Mouse (Mus musculus): ENCODE measurements around the gene Xbp1. TPM values are rescaled to one million over a fixed set of nuclear protein-coding genes. Genes with fewer than 3 reads are reported as not detected.
A peak's percentile ranks its signal among the peaks of the same experiment; 100 is the strongest.

Xbp1 gene
- total and polyA plus RNA-seq, 3 experiments, result 46.3 to 80.4 (median 73.3) TPM

DNA sequence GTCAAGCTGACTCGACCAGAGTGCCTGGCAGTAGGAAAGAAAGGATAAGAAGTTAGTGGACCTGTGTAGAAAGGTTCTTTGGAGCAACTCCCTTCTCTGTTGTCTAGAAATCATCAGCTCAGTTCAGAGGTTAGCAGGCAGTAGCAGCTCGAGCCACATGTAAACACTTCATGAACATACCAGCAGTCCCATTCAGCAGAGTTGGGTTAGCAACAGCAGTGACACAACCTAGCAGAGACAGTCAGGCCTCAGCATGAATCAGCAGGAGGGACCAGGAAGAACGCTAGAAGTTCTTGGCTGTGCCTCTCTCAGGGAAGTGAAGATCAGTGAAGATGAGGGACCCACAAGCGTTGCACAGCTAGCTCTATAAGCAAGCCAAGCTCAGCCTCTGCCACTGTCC lies 25.0 kb downstream of the Xbp1 start:
- DNase-seq, result no peak
- peaks cover 6% of the 10 kb centered on the region for H3K36me3 ChIP-seq (ENCODE audit: control insufficient read depth, insufficient read depth, low read length)
- H3K27ac ChIP-seq, result no peak overlapping the region
- WGBS, result 65% methylated on average over 4 of the region's 4 CpGs
- no peak overlapping the region for H3K9ac ChIP-seq (ENCODE audit: low read depth, low read length)
- TF ChIP-seq EP300 (IDR thresholded peaks at IDR 0.05; ENCODE audit: insufficient read depth, low read depth, low read length), result no peak
- TF ChIP-seq POLR2A (IDR thresholded peaks at IDR 0.05; ENCODE audit: insufficient read depth, low read depth, low read length), result no peak
- TF ChIP-seq CTCF (IDR thresholded peaks at IDR 0.05), result no peak
- intact Hi-C loops (cut with DNase I), result loop anchor here (10.0 kb wide), 1 partner anchor 339 kb away; no protein-coding TSS in a partner anchor
- peaks cover under 1% of the 10 kb centered on the region; the same call in 1 of the 2 replicates for H3K4me1 ChIP-seq (ENCODE audit: control insufficient read depth, insufficient read depth, low read length)
- no peak overlapping the region for H3K4me3 ChIP-seq
- no peaks in the 10 kb centered on the region for H3K27me3 ChIP-seq (ENCODE audit: control insufficient read depth, insufficient read depth, low read length)
- 0 out of 2 replicates have a peak, but pooled peaks cover 1% of the 10 kb centered on the region for H3K79me2 ChIP-seq (replicated peaks; ENCODE audit: control insufficient read depth, insufficient read depth, low read length)

DNA sequence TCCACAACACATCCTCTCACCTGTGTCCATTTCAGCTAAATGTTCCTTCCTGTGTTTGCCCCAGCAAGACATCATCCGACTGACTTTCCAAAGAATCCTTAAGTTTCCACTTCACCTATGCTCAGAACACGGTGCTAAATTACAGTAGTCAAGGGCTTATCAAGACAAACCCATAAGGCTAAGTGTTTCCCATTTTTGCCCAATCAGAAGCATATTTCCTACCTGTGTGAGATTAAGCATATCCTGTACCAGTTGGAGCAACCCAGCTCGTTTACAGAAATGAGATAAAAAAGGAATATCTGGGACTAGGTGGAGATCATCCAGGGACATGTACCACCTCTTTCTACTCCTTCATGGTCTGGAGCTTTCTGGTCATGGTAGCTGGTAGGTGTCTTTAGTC lies 26.2 kb downstream of the Xbp1 start:
- Histone ChIP-seq H3K27me3 (ENCODE audit: control insufficient read depth, insufficient read depth, low read length) (no peaks in the 10 kb centered on the region), H3K4me1 (ENCODE audit: control insufficient read depth, insufficient read depth, low read length) (no peaks in the 10 kb centered on the region), H3K9ac (ENCODE audit: low read depth, low read length) (no peak overlapping the region), H3K36me3 (ENCODE audit: control insufficient read depth, insufficient read depth, low read length) (no peaks in the 10 kb centered on the region), H3K27ac (no peak overlapping the region), H3K4me3 (no peak overlapping the region), H3K79me2 (replicated peaks; ENCODE audit: control insufficient read depth, insufficient read depth, low read length) (no peaks in the 10 kb centered on the region)
- 67% methylated on average over 3 of the region's 3 CpGs for WGBS
- intact Hi-C loops (cut with DNase I), result loop anchor here (10.0 kb wide), 1 partner anchor 338 kb away; no protein-coding TSS in a partner anchor
- no peak for DNase-seq
- no peak for TF ChIP-seq POLR2A (IDR thresholded peaks at IDR 0.05; ENCODE audit: insufficient read depth, low read depth, low read length)
- TF ChIP-seq CTCF (IDR thresholded peaks at IDR 0.05), result no peak
- TF ChIP-seq EP300 (IDR thresholded peaks at IDR 0.05; ENCODE audit: insufficient read depth, low read depth, low read length), result no peak

DNA sequence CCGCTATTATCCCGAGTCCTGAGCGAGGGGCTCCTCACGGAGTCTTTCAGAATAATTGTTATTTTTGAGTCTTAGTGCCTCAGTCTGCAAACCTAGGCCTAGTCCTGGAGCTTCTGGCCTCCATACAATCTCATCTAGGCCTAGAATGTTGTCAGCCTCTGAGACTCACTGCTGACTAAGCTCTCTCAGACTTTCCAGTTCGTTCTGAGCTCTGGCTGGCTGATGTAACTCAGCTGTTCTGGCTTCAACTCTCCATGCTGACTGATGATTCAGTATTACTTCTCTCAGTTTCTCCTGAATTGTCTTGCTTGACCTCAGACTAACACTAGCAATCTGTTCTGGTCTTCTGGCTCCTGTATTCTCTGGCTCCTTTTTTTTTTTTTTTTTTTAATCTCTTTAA lies 31.0 kb downstream of the Xbp1 start:
- no peak for DNase-seq
- no peaks in the 10 kb centered on the region for H3K27me3 ChIP-seq (ENCODE audit: control insufficient read depth, insufficient read depth, low read length)
- no peaks in the 10 kb centered on the region for H3K79me2 ChIP-seq (replicated peaks; ENCODE audit: control insufficient read depth, insufficient read depth, low read length)
- TF ChIP-seq EP300 (IDR thresholded peaks at IDR 0.05; ENCODE audit: insufficient read depth, low read depth, low read length) (no peak), CTCF (IDR thresholded peaks at IDR 0.05) (no peak), POLR2A (IDR thresholded peaks at IDR 0.05; ENCODE audit: insufficient read depth, low read depth, low read length) (no peak)
- intact Hi-C loops (cut with DNase I), result no loop called here
- no peaks in the 10 kb centered on the region for H3K4me1 ChIP-seq (ENCODE audit: control insufficient read depth, insufficient read depth, low read length)
- H3K9ac ChIP-seq (ENCODE audit: low read depth, low read length), result no peak overlapping the region
- no peak overlapping the region for H3K27ac ChIP-seq
- no peaks in the 10 kb centered on the region for H3K36me3 ChIP-seq (ENCODE audit: control insufficient read depth, insufficient read depth, low read length)
- H3K4me3 ChIP-seq, result no peak overlapping the region
- WGBS, result 87% methylated on average over 5 of the region's 5 CpGs

DNA sequence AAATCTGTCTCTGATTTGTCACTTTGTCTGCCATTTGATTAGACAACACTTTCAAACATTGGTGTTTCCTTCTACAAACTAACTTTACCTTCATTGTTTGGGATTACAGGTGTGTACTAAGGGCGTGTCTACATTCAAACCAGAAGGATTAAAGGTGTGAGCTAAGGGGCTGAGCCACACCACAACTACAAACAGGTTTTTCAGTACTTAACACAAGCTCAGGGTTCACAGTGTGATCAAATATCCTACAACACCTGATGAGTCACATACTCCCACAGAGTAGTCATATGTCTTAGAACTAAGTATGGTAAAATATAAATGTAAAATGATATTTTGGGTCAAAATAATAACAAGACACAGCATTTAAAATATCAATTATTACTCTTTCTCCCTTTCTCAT lies 31.5 kb downstream of the Xbp1 start:
- whole genome bisulfite sequencing, result 76% methylated on average over 1 of the region's 1 CpGs

DNA sequence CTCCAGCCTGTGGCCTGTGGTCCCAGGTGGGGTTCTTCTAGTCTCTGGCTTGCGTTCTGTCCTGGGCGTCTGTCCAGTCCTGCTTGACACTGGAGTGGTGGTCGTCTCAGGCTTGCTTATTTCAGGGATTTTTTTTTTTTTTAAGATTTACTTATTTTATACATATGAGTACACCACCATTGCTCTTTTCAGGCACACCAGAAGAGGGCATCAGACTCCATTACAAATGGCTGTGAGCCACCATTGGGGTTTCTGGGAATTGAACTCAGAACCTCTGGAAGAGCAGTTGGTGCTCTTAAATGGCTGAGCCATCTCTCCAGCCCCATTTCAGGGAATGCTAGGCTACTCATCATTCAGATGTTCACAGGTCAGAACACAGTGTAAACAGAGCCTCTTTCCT lies 39.8 kb downstream of the Xbp1 start:
- intact Hi-C loops (cut with DNase I), result loop anchor here (5.0 kb wide), 1 partner anchor 67 kb away; no protein-coding TSS in a partner anchor
- Histone ChIP-seq H3K27me3 (ENCODE audit: control insufficient read depth, insufficient read depth, low read length) (no peaks in the 10 kb centered on the region), H3K4me1 (ENCODE audit: control insufficient read depth, insufficient read depth, low read length) (no peaks in the 10 kb centered on the region), H3K9ac (ENCODE audit: low read depth, low read length) (no peak overlapping the region), H3K36me3 (ENCODE audit: control insufficient read depth, insufficient read depth, low read length) (no peaks in the 10 kb centered on the region), H3K27ac (no peak overlapping the region), H3K79me2 (replicated peaks; ENCODE audit: control insufficient read depth, insufficient read depth, low read length) (no peaks in the 10 kb centered on the region), H3K4me3 (no peak overlapping the region)
- 71% methylated on average over 3 of the region's 3 CpGs for WGBS
- DNase-seq, result no peak
- TF ChIP-seq EP300 (IDR thresholded peaks at IDR 0.05; ENCODE audit: insufficient read depth, low read depth, low read length) (no peak), POLR2A (IDR thresholded peaks at IDR 0.05; ENCODE audit: insufficient read depth, low read depth, low read length) (no peak), CTCF (IDR thresholded peaks at IDR 0.05) (0 out of 2 replicates have a peak, but pooled peaks have one; percentile 18)

More for the DNA sequence above, 31.5 kb downstream of the Xbp1 start:
- no peak for DNase-seq
- intact Hi-C loops (cut with DNase I), result no loop called here
- Histone ChIP-seq H3K9ac (ENCODE audit: low read depth, low read length) (no peak overlapping the region), H3K36me3 (ENCODE audit: control insufficient read depth, insufficient read depth, low read length) (no peaks in the 10 kb centered on the region), H3K4me3 (no peak overlapping the region), H3K27me3 (ENCODE audit: control insufficient read depth, insufficient read depth, low read length) (no peaks in the 10 kb centered on the region), H3K4me1 (ENCODE audit: control insufficient read depth, insufficient read depth, low read length) (no peaks in the 10 kb centered on the region), H3K27ac (no peak overlapping the region), H3K79me2 (replicated peaks; ENCODE audit: control insufficient read depth, insufficient read depth, low read length) (no peaks in the 10 kb centered on the region)
- TF ChIP-seq EP300 (IDR thresholded peaks at IDR 0.05; ENCODE audit: insufficient read depth, low read depth, low read length), result no peak
- TF ChIP-seq POLR2A (IDR thresholded peaks at IDR 0.05; ENCODE audit: insufficient read depth, low read depth, low read length), result no peak
- TF ChIP-seq CTCF (IDR thresholded peaks at IDR 0.05), result no peak

DNA sequence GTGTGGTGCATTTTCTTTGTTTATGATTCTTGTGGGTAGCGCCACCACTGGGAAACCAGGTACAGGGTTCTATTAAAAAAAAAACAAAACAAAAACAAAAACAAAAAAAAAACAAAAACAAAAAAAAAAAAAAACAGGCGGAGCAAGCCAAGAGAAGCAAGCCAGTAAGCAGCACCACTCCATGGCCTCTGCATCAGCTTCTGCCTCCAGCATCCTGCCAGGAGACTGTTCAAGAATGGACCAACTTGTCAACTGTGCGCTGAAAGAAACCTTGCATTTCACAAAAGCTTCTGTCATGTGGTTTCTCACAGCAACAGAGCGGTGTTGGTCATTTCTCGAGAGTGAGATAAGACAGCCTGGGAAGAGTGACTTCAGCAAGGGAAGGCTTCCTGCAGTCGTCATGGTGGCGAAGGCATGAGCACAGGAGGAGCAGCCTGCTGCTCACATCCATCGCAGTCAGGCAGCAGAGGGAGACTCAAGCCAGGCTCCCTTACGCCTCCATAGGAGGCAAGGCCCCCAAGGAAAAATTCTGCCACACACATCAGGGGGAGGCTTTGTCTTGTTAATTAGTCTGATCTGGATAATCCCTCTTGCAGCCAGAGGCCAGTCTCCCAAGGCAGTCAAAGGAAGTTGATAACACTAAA lies 42.3 kb downstream of the Xbp1 start:
- Histone ChIP-seq H3K4me3 (no peak overlapping the region), H3K79me2 (replicated peaks; ENCODE audit: control insufficient read depth, insufficient read depth, low read length) (no peaks in the 10 kb centered on the region), H3K36me3 (ENCODE audit: control insufficient read depth, insufficient read depth, low read length) (no peaks in the 10 kb centered on the region), H3K4me1 (ENCODE audit: control insufficient read depth, insufficient read depth, low read length) (no peaks in the 10 kb centered on the region), H3K9ac (ENCODE audit: low read depth, low read length) (no peak overlapping the region), H3K27ac (no peak overlapping the region), H3K27me3 (ENCODE audit: control insufficient read depth, insufficient read depth, low read length) (no peaks in the 10 kb centered on the region)
- DNase-seq, result no peak
- WGBS, result 39% methylated on average over 9 of the region's 9 CpGs
- intact Hi-C loops (cut with DNase I), result loop anchor here (5.0 kb wide), 1 partner anchor 65 kb away; no protein-coding TSS in a partner anchor
- TF ChIP-seq EP300 (IDR thresholded peaks at IDR 0.05; ENCODE audit: insufficient read depth, low read depth, low read length) (no peak), CTCF (IDR thresholded peaks at IDR 0.05) (0 out of 2 replicates have a peak, but pooled peaks have one; percentile 3)

Measured in heart, adult 2 months (tissue).